Mouse (Mus musculus) gastrocnemius, adult 18-20 months (tissue): ENCODE data around the gene Dclre1b. TPM values are rescaled to one million over a fixed set of nuclear protein-coding genes. Genes with fewer than 3 reads are reported as not detected.
"Not testable (repeated sequence)": the region's sequence is repeated elsewhere in the genome, so short reads cannot be mapped to it uniquely, and the experiment has no call there.

ENCODE experiments used
- DNase-seq: peaks from one replicate; pipeline ENCODE4 v3.0.0; 2021; ENCODE audit warnings: low spot score
- long read RNA-seq, 2 experiments: library from polyadenylated mRNA; stranded (forward); transcript quantifications; one replicate each; pipeline ENCODE4 v2.0.0; 2021
- total RNA-seq, 2 experiments: library from RNA; stranded (reverse); gene quantifications; 2 replicates each; pipeline ENCODE4 v1.2.3; 2021

The Dclre1b gene
- 1 to 10 TPM; 4.3 to 5.5 TPM for total RNA-seq
- long read RNA-seq, experiment 1, result 0 reads
- long read RNA-seq, experiment 2, full-length matches to known transcripts, result 4 of 4 reads
- long read RNA-seq, experiment 2, partial matches to known transcripts, result 0 of 4 reads
- long read RNA-seq, experiment 2, other reads (novel, unspliced or antisense), result 0 of 4 reads

DNA sequence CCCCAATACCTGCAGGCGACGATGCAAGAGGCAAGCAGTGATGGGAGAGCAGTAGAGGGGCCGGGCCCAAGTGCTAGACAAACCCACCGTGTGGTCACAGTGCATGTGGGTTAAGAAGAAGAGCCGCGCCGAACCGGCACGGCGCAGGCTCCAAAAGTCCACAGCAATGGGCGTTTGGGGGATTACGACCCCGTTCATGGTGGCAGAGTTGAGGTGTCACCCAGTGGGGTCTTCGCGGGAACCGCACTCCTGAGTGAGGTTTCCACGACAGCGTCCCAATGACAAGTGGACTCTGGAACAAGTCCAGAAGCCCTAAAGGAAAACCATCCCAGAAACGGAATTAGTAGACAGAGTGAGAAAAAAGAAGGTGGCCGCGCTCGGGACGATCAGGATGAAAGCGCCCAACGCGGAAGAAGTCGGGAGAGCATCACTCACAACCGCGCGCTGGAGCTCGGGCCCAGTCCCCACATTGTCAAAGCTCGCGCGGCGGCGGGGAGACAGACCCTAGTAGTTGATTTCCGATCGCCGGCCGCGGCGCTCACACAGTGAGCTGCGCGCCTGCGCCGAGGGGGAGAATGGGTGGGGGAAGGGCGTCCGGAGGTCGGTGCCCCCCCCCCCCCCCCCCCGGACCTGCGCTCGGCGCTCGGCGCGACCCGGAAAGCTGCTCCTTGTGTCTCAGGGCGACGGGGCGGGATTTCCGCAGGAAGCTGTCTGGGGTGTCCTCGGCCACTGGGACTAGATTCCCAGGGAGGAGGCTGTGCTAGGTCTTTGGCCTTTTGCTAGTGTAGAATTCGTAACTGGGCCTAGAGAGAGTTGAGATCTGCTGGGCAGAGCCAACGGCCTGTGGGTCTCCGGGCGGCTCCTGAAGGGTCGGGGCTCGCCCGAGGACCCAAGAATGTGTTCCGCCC, at the start of gene Dclre1b, which contains the start of the genes Ap4b1 and Gm43064:
Gene Dclre1b (minus strand): TSS at position 554 of the 908 bp plus-strand sequence.
Gene Ap4b1 (plus strand): TSS at position 630 of the 908 bp plus-strand sequence.
Gene Gm43064 (plus strand): TSS at position 683 of the 908 bp plus-strand sequence.
- peak; percentile 91 for DNase-seq

DNA sequence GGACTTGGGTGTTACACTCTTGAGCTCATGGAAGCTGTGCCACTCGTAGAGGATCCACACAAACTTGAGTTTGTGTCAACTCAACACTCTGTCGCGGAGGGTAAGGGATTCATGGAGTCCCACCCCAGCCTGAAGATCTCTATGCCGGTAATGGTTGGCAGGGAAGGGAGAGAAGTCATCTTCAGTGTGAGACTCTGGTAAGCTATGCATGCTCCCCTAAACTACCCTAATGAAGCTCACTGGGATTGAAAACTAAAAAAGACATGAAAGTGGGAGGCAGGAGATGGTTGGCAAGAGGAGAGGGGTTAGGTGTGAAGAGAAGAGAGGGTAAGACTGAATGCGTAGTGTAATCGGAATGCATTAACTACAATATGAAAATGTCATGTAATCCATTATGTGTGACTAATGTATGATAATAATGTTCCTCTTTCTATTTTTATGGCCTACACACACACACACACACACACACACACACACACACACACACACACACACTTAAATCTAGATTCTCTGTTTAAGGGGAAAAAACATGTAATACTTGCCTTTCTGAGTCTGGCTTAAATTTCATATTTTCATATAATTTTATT, 48.8 kb upstream of the Dclre1b start:
- no peak for DNase-seq

DNA sequence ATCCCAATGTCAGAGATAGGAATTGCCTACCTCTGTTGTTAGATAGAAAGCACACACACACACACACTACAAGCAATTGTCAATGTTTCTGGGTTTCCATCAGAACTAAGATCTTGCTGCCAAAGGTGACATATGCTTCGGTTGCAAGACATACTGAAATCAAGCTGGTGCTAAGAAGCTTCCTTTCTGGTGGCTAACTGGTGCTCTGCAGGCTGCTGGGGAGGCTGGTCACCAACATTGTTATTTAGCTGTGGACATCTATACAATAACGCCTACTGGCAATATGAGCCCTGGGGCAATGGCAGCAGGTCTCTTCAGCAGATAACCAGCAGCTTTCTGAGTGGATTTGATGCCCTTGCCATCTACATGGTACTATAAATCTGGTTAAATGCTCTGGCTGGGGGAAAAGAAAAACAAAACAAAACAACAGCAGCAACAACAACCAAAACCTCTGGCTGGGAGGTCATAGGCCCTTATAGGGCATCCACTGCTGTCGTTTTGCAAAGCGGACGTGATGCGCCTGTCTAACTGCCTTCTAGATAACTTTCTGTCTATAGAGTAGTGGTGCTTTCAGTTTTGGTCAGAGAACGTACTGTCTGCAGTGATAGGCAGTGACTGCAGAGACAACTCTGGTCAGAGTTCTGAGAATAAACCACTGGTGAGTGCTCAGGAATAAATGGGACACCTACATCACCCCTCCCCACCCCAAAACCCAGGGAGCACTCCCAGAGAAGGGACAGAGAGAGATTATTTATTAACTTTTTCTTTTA, 48.0 kb upstream of the Dclre1b start:
- DNase-seq, result no peak

DNA sequence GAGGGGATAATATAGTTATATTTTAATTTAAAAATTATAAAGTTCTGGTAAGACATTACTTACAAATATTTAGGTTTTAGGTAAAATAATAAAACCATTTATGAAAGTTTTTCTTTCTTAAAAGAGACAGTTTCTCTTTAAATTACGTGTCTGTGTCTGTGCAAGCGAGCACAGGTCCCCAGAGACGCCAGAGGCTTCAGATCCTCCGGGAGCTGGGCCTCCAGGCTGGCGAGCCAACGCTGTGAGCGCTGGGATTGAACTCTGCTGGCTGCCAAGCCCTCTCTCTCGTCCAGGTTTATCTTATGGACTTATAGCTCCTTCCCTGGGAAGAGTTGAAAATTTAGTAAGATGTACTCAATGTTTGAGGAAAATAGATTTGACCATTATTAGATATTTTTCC, 44.6 kb upstream of the Dclre1b start:
- no peak for DNase-seq

DNA sequence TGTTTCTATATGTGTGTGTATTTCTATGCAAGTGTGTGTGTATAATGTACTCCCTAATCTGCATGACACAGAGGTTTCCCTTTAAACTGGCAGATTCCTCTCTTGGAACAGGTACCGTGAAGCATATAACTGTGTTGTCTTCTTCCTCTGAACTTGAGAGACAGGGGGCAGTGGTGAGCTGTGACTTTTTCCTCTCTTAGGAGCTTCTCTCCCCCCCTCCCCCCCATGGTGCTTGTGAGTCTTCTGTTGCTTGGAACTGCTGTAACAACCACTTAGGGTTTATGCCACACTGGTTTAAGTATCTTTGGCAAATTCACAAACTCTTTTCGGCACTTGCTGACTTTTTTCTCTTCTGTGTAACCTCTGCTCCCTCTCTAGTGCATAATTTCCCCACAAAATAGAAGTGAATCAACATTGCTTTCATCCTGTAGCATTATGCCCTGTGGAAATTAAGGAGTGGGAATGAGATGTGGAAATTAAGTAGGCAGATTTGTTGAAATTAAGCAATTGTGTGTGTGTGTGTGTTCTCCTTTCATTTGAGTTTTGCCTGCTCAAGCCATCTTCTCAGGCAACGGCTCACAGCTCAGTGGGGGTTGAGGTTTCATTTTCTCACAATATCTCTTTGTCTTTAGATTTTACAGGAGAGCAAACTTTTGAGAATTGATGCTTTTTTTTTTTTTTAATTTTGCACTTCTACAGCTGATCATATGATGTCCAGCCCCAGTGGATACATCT, 43.5 kb upstream of the Dclre1b start:
- peak; percentile 34 for DNase-seq

DNA sequence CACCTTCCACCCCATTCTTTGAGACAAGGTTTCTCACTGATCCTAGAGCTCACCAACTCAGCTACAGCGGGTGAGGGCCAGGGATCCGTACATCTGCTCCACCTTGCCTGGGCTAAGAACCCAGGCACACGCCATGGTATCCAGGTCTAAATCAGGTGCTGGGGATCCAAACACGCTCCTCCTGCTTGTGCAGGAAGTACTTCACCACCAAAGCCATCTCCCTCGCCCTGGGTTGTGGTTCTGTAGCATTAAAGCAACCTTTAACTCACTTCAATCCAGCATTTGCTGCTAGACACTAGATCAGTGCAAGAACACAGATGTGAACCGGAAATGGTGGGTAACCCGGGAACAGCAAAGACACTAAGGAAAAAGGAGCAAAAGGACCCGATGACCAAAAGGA, 42.6 kb upstream of the Dclre1b start:
- DNase-seq, result no peak

DNA sequence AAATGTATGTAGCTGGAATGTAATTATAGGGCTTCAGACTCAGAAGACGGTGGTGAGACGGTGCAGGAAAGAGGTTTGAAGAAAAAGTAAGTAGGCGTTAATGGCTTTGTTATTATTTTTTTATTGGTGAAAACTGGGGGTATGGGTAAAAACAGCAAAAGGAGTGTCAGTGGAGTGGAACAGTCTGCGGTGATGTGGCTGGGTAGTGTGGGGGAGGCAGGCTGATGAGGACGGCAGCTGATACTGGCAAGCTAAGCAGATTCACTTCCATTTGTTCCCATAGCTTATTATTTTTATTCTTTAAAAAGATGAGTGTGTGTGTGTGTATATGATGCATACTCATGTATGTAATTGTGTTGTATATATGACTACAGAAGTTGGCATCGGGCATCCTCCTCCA, 42.2 kb upstream of the Dclre1b start:
- DNase-seq, result no peak

DNA sequence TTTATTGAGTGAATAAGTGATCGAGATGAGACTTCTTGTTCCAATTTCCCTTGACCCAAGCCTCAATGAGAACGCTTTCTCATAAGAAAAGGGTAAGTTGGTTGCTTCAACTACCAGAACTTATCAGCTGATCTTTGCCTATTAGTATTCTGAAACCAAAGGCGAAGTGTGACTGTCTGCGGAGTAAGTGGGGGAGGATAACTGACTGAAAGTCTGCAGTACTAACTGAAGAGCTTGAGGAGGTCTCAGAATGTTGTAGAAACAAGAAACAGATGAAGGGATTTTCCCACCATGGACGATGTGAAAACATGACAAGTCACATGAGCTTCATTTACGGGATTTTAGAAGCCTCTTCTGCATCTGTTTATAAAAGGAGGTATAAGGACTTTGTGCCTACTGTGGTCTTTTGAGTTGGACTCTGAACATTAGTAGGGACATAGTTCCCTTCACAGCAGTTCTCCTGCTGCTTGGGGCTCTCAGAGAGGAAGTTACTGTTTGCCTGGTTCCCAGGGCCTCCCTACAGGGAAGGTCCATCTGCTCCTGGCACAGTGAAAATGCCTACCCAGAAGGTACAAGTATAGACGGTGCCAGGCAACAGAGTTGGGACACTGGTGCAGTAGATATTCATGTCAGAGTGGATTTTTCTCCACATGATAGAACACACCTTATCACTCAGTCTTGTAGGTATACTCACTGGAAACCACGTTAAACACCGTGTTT, 41.6 kb upstream of the Dclre1b start:
- DNase-seq, result no peak

DNA sequence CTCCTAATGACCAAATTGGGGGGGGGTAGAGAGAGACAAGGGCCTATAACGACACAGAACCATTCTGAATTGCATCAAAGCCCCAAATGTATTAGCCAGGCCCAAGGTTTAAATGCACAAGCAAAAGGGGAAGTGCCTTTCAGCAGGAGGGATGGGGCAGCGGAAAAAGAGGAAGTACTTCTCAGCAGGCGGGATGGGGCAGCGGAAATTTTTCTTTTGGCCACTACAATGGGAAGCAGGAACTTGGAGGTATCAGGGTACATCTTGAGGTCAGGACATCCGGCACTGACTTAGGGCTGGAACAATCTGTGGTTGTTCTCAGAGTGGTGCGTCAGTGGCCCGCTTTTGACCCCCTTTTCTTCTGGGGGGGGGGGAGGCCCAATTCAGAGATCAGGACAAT, 31.7 kb upstream of the Dclre1b start:
- DNase-seq, result not testable (repeated sequence)

DNA sequence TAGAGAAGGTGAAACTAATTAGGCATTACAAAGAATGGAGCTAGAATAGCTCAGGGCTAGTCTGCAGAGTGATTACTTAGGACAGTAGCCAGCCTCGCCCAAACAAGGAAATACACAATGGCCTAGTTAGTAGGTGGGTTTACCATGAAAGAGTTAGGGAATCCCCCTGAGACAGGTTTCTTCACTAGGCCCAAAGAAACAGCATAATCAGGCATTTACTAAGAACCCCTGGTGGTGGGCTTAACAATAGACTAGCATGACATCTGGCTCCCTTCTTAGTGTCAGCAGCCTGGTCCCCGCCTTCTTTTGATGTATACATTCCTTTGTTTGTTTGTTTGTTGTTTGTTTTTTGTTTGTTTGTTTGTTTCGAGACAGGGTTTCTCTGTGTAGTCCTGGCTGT, 31.0 kb upstream of the Dclre1b start:
- DNase-seq, result not testable (repeated sequence)

DNA sequence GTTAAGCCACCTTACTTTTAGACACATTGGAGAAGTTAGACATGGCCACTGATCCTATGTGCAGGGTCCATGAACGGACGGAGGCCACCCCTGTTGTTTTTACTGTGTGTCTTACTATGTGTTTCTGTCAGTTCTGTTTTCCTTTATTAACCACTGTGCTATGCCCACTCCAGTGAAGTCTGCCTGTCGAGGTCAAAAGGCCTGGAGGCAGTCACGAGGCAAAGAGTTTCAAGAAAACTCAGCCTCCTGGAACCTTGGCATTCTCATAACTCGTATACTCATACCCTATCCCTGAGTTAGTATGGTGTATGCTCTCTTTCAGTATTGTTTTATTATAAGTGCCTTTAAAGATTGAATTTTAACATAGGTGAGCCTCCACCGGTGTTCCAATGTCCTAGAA, 30.5 kb upstream of the Dclre1b start:
- DNase-seq, result no peak

DNA sequence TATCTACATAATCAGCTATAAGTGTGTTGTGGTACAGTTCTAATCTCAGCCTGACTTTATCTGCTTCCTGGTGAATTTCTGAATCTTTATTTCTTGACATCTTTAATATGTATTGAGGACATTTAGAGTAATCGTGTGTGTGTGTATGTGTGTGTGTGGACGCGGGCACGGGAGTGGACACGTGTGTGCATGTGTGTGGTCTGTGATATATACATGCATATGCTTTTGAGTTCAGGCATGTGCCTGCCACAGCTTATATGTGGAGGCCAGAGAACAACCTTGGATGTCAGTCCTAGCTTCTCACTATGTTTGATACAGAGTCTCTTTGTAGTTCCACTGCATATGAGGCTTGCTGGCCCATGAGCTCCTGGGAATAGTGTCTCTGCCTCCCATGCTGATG, 27.2 kb upstream of the Dclre1b start:
- DNase-seq, result no peak

DNA sequence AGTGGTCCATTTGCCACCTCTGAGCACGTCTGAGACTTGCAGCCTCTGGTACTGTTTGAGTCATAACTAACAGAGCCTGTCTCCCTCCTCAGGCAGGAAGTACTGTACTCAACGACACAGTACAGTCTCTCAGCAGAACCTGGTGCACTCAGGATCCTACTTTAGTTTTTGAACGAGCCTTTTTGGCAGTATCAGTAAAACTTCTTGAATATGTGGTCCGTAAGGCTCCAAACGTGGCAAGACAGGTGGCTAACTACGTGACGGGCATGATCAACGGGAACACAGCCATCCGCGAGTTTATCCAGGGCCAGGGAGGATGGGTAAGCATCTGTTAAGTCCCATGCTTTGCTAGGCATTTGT, 26.7 kb upstream of the Dclre1b start:
- no peak for DNase-seq

DNA sequence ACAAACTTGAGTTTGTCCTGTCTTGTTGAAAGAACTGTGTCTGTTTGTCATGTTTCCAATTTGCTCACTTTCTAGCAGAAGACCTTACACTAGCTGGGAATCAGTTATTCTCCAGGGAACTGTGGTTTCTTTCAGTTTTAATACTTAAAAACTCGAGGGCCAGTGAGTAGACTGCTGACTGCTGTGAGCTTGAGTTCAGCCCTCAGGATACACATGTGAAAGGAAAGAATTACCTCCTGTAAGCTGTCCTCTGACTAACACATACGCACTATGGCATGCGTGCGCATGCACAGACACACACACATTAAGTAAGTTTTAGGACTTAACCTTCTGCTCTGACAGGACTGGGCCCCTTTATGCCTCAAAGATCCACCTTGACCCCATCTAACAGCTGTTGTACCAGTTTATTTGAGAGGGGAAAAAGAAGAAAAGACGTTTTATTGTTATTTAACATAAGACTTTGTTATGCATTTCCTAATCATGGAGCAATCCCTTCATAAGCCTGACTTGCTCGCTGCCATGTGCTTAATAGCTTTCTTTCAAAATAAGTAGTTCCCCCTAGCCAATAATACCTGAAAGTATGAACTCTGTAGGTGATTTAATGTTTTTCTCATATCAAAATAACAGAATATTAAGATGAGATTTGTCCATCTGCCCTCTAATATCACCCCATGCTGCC, 26.2 kb upstream of the Dclre1b start:
- no peak for DNase-seq

DNA sequence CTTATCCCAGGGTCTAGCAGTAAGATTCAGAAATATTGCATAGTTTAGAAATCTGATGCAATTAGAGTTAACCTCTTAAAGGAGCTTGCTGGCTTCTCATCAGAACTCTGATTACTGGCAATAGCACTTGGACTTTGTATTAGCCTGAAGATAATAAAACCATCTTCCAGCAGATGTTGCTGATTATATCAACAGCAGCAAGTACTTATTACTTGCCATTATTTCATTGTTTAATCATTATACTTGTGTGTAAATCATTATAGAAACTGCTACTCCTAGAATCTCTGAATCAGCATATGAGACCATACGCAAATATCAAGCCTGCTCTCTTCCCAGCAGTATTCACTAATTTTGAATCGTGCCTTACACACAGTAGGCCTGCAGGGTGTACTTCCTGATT, 24.8 kb upstream of the Dclre1b start:
- no peak for DNase-seq

DNA sequence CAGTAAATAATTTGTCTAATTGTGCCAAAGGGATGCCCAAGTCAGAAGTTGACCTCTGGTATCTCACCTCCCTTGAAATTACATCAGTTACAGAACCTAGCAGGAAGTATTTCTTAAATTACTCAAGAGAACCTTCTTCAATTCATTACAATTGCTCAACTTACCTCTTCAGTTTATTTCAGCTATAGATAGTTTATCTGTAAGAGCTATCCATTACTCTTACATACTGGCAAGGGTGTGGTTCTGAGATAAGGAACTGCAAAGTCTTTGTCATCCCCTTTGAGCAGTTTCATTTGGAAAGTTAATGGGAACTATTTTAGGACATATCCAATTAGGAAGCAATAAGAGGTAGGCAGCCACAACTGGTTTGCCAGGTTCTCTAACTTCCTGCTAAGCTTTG, 23.2 kb upstream of the Dclre1b start, which contains the start of gene Bcl2l15:
Gene Bcl2l15 (plus strand): TSS at position 176 of the 400 bp plus-strand sequence.
- DNase-seq, result no peak

DNA sequence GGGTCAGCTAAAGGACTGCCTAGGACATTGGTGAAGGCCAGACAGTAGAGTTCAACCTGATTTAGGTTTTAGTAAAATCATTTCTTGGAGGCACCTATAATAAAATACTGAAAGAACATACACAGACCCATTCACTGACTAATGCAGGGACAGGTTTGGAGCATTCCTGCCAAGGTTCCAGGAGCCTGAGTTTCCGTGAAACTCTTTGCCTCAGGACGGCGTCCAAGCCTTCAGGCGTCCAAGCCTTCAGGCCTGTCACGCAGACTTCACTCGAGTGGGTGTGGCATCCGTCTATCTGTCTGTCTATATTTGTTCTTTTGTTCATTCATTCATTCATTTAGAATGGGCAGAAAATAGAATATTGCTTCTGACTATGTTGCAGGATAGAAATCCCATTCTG, 21.9 kb upstream of the Dclre1b start:
- DNase-seq, result no peak

DNA sequence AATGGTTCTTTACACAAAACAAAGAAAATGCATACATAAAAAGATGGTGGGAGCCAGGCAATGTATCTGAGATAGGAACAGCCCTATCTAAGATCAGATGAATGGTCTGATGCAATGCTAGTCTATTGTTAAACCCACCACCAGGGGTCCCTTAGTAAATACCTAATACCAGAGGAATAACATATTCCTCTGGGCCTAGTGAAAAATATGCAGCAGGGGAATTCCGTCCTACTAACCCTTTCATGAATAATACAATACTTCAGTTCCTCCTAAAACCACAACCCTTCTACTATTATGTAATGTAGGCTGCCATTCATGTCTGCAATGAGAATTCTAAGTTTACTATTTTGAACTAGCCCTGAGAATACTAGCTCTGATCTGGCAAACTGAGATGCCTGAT, 21.4 kb upstream of the Dclre1b start:
- not testable (repeated sequence) for DNase-seq

DNA sequence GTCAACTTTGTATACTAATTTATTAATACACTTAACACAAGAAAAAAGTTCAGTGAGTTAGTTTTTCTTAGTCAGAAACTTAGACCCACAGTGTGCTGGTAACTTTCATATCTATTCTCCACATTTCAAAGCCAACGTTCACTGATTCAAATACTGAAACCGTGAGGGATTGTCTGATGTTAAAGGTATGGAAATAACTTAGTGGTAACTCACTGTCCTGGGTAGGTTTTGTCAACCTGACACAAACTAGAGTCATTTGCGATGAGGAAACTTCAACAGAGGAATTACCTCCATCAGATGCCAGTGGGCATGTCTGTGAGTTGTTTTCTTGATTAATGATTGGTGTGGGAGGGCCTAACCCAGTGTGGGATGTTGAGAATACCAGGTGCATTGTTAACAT, 19.8 kb upstream of the Dclre1b start:
- no peak for DNase-seq

DNA sequence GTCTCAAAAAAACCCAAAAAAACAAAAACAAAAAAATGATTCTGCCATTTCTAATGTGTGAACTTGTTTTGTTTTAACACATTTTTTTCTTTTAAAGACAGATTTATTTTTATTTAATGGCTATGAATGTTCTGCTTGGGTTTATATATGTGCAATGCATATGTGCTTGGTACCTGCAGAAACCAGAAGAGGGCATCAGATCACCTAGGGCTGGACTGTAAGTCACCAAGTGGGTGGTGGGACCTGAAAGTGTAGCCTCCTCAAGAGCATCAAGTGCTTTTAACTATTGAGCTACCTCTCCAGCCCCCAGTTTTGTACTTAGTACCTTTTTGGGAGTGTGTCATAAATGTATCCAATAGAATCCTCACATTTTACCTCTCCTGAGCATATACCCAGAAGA, 18.3 kb upstream of the Dclre1b start:
- DNase-seq, result no peak
